Mouse (Mus musculus) erythroblast, embryonic 14.5 days (primary cell): ENCODE data around the gene Chka. TPM values are rescaled to one million over a fixed set of nuclear protein-coding genes. Genes with fewer than 3 reads are reported as not detected.

ENCODE experiments used
- H3K27me3 ChIP-seq: 2 replicates; pipeline ENCODE4 v1.6.1; 2012; ENCODE audit warnings: inconsistent platforms; ENCODE audit not compliant: control insufficient read depth
- H3K36me3 ChIP-seq: 2 replicates; pipeline ENCODE4 v1.6.1; 2012; ENCODE audit warnings: mild to moderate bottlenecking, inconsistent platforms; ENCODE audit not compliant: control insufficient read depth
- H3K4me1 ChIP-seq: 2 replicates; pipeline ENCODE4 v1.6.1; 2012; ENCODE audit warnings: inconsistent platforms; ENCODE audit not compliant: control insufficient read depth
- H3K4me3 ChIP-seq: replicated peaks from 2 replicates; pipeline ENCODE3; 2012; ENCODE audit warnings: moderate library complexity, mild to moderate bottlenecking, inconsistent platforms
- H3K9me3 ChIP-seq: 2 replicates; pipeline ENCODE4 v1.6.1; 2012; ENCODE audit warnings: low read length, inconsistent platforms, mixed read lengths; ENCODE audit not compliant: control insufficient read depth
- GATA1 ChIP-seq: IDR thresholded peaks from 2 replicates; pipeline ENCODE4 v1.6.1; 2012; ENCODE audit warnings: low read length, inconsistent platforms, mixed read lengths
- TAL1 ChIP-seq: IDR thresholded peaks from 3 replicates; pipeline ENCODE4 v1.6.1; 2012; ENCODE audit warnings: low read length, inconsistent platforms, mixed read lengths
- polyA plus RNA-seq: library from polyadenylated mRNA; stranded (reverse); fragments of >175 nt; gene quantifications from 2 replicates; pipeline ENCODE4 v1.2.3, GENCODE M21; 2012

Chka gene
- polyA plus RNA-seq, 1 experiment = 0.70 TPM

DNA sequence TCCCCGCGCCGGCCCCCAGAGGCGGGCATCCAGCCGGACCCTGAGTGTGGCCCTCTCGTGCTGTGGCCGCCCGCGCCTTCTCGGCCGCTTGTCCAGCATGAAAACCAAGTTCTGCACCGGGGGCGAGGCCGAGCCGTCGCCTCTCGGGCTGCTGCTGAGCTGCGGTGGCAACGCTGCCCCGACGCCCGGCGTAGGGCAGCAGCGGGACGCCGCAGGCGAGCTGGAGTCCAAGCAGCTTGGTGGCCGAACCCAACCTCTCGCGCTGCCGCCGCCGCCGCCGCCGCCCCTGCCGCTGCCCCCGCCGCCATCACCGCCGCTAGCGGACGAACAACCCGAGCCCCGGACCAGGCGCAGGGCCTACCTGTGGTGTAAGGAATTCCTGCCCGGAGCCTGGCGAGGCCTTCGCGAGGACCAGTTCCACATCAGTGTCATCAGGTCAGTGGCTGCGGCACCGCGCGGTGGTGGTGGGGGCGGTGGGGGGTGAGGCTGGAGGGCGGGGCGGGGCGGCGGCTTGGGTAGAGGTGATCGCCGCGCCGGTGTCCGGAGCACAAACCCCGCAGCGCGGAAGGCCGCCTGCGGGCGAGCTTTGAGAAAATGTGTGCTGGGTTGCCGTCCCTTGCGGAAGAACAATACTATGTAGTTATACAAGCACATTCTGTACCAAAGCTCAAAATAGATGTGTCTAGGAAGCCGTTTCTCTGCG, 557 bp downstream of the Chka start:
- TF ChIP-seq TAL1 (no peak), GATA1 (no peak)
- H3K27me3 ChIP-seq = no peaks in the 10 kb centered on the region
- H3K9me3 ChIP-seq = no peaks in the 10 kb centered on the region
- peak overlapping the region; percentile 80 for H3K4me3 ChIP-seq
- H3K36me3 ChIP-seq = no peaks in the 10 kb centered on the region; the same call in 1 of the 2 replicates
- H3K4me1 ChIP-seq = peaks cover 36% of the 10 kb centered on the region

GRCm38 (mm10) chr19:3853121-3853520, 1.5 kb downstream of the Chka start:
- TF ChIP-seq TAL1 (no peak), GATA1 (no peak)
- Histone ChIP-seq H3K27me3 (no peaks in the 10 kb centered on the region), H3K9me3 (no peaks in the 10 kb centered on the region), H3K4me3 (peak overlapping the region; percentile 37), H3K4me1 (peaks cover 36% of the 10 kb centered on the region), H3K36me3 (no peaks in the 10 kb centered on the region; the same call in 1 of the 2 replicates)

DNA sequence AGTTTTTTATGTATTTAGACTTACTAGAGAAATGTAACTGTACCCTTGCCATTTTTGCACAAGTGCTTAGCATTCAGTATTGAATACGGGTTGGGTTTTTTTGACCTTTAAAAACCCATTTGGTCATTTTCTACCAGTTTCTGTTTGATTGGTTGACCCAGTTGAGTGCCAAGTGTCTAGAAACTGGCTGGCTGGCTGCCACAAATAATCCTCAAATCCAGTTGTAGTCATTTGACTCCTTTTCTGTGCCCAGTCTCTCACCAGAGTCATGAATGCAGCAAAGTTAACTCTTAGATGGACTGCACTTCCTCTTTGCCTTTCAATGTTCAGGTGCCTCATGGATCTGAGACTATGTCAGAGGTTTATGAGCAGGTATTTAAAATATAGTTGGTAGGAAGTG, 2.3 kb downstream of the Chka start:
- TF ChIP-seq GATA1 (no peak), TAL1 (no peak)
- peaks cover 36% of the 10 kb centered on the region for H3K4me1 ChIP-seq
- H3K27me3 ChIP-seq = no peaks in the 10 kb centered on the region
- H3K36me3 ChIP-seq = no peaks in the 10 kb centered on the region; the same call in 1 of the 2 replicates
- H3K4me3 ChIP-seq = no peak overlapping the region
- no peaks in the 10 kb centered on the region for H3K9me3 ChIP-seq

DNA sequence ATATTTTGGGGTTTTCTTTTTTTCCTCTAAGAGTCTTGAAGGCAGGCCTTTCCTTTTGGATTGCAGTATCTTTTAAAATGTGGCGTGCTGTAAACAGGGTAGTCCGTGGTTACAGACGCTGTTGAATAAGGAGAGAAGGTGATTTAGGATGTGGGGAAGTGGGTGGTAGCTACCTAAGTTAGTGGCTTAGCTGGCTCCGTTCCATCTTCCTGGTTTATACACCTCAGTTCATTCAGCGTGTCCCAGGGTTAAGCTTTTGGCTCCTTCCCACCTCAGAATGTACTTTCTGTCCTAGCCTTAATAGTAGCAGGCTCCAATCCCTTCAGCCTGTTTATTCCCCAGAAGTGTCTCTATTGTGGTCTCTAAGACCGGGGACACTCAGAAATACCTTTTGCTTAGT, 3.5 kb downstream of the Chka start:
- TF ChIP-seq GATA1 = no peak
- no peaks in the 10 kb centered on the region; the same call in 1 of the 2 replicates for H3K36me3 ChIP-seq
- H3K9me3 ChIP-seq = no peaks in the 10 kb centered on the region
- no peaks in the 10 kb centered on the region for H3K27me3 ChIP-seq
- H3K4me3 ChIP-seq = no peak overlapping the region
- peaks cover 34% of the 10 kb centered on the region for H3K4me1 ChIP-seq

DNA sequence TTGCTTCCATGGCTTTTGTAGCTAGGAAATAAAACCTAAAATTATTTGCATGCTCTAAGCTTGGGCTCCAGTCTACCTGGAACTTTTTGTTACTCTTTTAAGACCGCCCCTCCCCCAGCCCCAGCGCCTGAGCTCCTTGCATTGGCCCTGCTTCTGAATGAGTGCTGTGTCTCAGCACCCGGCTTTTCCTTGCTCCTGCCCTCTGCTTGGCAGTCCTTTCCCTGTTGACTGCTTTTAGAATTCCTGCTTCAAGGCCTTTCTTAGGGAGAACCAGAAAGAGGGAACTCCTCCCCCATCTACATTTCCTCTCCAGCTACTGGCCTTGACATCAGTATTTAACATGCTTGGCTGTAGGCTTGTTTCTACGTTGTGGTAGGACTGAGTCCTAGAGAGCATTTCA, 4.0 kb downstream of the Chka start:
- no peak overlapping the region for H3K4me3 ChIP-seq
- no peak for TF ChIP-seq GATA1
- H3K36me3 ChIP-seq = no peaks in the 10 kb centered on the region; the same call in 1 of the 2 replicates
- H3K4me1 ChIP-seq = peaks cover 32% of the 10 kb centered on the region
- H3K27me3 ChIP-seq = no peaks in the 10 kb centered on the region
- H3K9me3 ChIP-seq = no peaks in the 10 kb centered on the region

- no peaks in the 10 kb centered on the region for H3K9me3 ChIP-seq
- H3K4me1 ChIP-seq = peaks cover 17% of the 10 kb centered on the region
- no peak for TF ChIP-seq GATA1
- TF ChIP-seq TAL1 = no peak
- no peak overlapping the region for H3K4me3 ChIP-seq
- no peaks in the 10 kb centered on the region; the same call in 1 of the 2 replicates for H3K36me3 ChIP-seq
- H3K27me3 ChIP-seq = no peaks in the 10 kb centered on the region
Measured at GRCm38 (mm10) chr19:3857220-3857619, 5.6 kb downstream of the Chka start.

DNA sequence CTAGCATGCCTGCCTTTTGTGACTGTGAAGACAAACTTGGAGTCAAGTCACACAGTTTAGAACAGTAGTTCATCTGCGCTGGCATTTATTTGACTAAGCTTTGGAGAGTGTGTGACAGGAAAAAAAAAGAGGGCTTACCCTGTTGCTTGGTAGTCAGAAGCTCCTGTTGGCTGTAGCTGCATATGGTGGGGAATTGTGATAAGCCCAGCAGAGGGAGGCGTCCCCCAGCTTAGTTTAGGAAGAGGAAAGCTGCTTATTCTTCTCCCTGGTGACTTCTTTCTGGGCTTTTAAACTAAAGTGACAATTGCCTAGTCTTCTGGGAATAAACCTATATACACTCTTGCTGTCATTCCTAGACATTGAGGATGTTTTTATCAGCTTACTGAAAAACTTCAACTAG, 11.1 kb downstream of the Chka start:
- no peaks in the 10 kb centered on the region for H3K27me3 ChIP-seq
- peaks cover 6% of the 10 kb centered on the region for H3K36me3 ChIP-seq
- peaks cover 8% of the 10 kb centered on the region for H3K4me1 ChIP-seq
- TF ChIP-seq TAL1 (no peak), GATA1 (no peak)
- no peak overlapping the region for H3K4me3 ChIP-seq
- peaks cover 4% of the 10 kb centered on the region for H3K9me3 ChIP-seq

- Histone ChIP-seq H3K27me3 (no peaks in the 10 kb centered on the region), H3K4me1 (peaks cover 8% of the 10 kb centered on the region), H3K4me3 (no peak overlapping the region), H3K36me3 (peaks cover 6% of the 10 kb centered on the region), H3K9me3 (peaks cover 4% of the 10 kb centered on the region)
- no peak for TF ChIP-seq GATA1
- no peak for TF ChIP-seq TAL1
Measured at GRCm38 (mm10) chr19:3864960-3865359, 13.4 kb downstream of the Chka start.

DNA sequence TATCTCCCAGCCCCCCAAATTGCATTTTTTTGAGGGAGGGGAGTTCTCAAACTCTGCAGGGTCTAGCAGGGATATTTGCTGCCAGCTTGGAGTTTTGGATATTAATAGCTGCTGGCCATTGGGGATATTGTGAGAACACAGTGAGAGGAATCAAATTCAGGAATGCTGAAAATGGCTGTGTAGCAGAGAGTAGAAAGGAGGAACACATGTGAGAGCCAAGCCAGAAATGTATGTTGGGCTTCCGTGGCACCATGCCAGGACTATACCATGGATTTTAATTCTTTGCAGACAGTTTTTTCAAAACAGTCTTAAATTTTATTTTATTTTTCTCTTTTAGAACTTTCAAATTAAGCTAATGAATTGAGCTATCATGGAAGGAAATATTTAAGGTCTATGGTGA, 16.7 kb downstream of the Chka start:
- H3K4me3 ChIP-seq = no peak overlapping the region
- no peaks in the 10 kb centered on the region for H3K27me3 ChIP-seq
- no peak for TF ChIP-seq TAL1
- TF ChIP-seq GATA1 = no peak
- no peaks in the 10 kb centered on the region for H3K4me1 ChIP-seq
- peaks cover 4% of the 10 kb centered on the region for H3K9me3 ChIP-seq
- peaks cover 6% of the 10 kb centered on the region for H3K36me3 ChIP-seq

GRCm38 (mm10) chr19:3871468-3871867, 19.9 kb downstream of the Chka start:
- no peaks in the 10 kb centered on the region; the same call in 1 of the 2 replicates for H3K36me3 ChIP-seq
- H3K4me1 ChIP-seq = no peaks in the 10 kb centered on the region
- no peak overlapping the region for H3K4me3 ChIP-seq
- no peaks in the 10 kb centered on the region for H3K27me3 ChIP-seq
- no peaks in the 10 kb centered on the region for H3K9me3 ChIP-seq
- no peak for TF ChIP-seq TAL1
- TF ChIP-seq GATA1 = no peak
